Mouse (Mus musculus) hindbrain, embryonic 15.5 days (tissue): ENCODE measurements around the gene Ubap2. TPM values are rescaled to one million over a fixed set of nuclear protein-coding genes. Genes with fewer than 3 reads are reported as not detected.

ENCODE experiments used
- ATAC-seq: fragments of 200-750 bp; cut with Nextera tagmentation; 2 replicates; pipeline ENCODE4 v1.8.0; 2017; ENCODE audit warnings: low read depth, moderate number of reproducible peaks, moderate TSS enrichment; ENCODE audit not compliant: low FRiP score
- H3K27ac ChIP-seq: fragments of 300-500 bp; sonication (generic); replicated peaks from 2 replicates; pipeline ENCODE4 v1.5.1; 2015; ENCODE audit warnings: mild to moderate bottlenecking, inconsistent platforms
- H3K27me3 ChIP-seq: fragments of 300-500 bp; sonication (generic); 2 replicates; pipeline ENCODE4 v1.6.1; 2015; ENCODE audit warnings: control low read depth, inconsistent platforms
- H3K36me3 ChIP-seq: fragments of 300-500 bp; sonication (generic); 2 replicates; pipeline ENCODE4 v1.6.1; 2015; ENCODE audit warnings: control low read depth, inconsistent platforms
- H3K4me1 ChIP-seq: fragments of 300-500 bp; sonication (generic); replicated peaks from 2 replicates; pipeline ENCODE4 v1.6.1; 2015; ENCODE audit warnings: control low read depth, inconsistent platforms
- H3K4me2 ChIP-seq: fragments of 300-500 bp; sonication (generic); 2 replicates; pipeline ENCODE4 v1.6.1; 2015; ENCODE audit warnings: moderate library complexity, mild to moderate bottlenecking, inconsistent platforms
- H3K4me3 ChIP-seq: fragments of 300-500 bp; sonication (generic); 2 replicates; pipeline ENCODE4 v1.5.1; 2015; ENCODE audit warnings: mild to moderate bottlenecking, inconsistent platforms
- H3K9ac ChIP-seq: fragments of 300-500 bp; sonication (generic); 2 replicates; pipeline ENCODE4 v1.6.1; 2015; ENCODE audit warnings: inconsistent platforms
- H3K9me3 ChIP-seq: fragments of 300-500 bp; sonication (generic); 2 replicates; pipeline ENCODE4 v1.6.1; 2016; ENCODE audit warnings: control low read depth, inconsistent platforms
- WGBS: fragments of 180-500 bp; shearing (Covaris S2); methylation state at CpG from one replicate; pipeline ENCODE4 v1.1.7; 2015; 5-methylcytosine and 5-hydroxymethylcytosine counted together
- polyA plus RNA-seq: library from polyadenylated mRNA; unstranded; fragments of >200 nt; fragmentation: Nextera tagmentation; extraction: Ambion mirVana; gene quantifications from 2 replicates; pipeline ENCODE4 v1.2.1, GENCODE M21; 2015

The Ubap2 gene
- polyA plus RNA-seq, 1 experiment from 2014 or later, result 57.5 TPM

GRCm38 (mm10) chr4:41151186-41151585, 123.8 kb downstream of the Ubap2 start:
- ATAC-seq, result no peak
- no peak overlapping the region for H3K27ac ChIP-seq
- no peak overlapping the region for H3K9ac ChIP-seq
- H3K4me2 ChIP-seq, result no peak overlapping the region
- 94% methylated on average over 7 of the region's 7 CpGs for WGBS
- H3K27me3 ChIP-seq, result no peaks in the 10 kb centered on the region
- H3K4me1 ChIP-seq, result peaks cover 8% of the 10 kb centered on the region; the same call in 1 of the 2 replicates
- no peak overlapping the region for H3K4me3 ChIP-seq
- H3K36me3 ChIP-seq, result 0 out of 2 replicates have a peak, but pooled peaks cover 3% of the 10 kb centered on the region
- H3K9me3 ChIP-seq, result no peaks in the 10 kb centered on the region

- H3K9ac ChIP-seq, result no peak overlapping the region
- WGBS, result 90% methylated on average over 3 of the region's 3 CpGs
- no peak for ATAC-seq
These were observed 125.1 kb downstream of the Ubap2 start for GRCm38 (mm10) chr4:41149891-41150290.

More at GRCm38 (mm10) chr4:41149891-41150290, 125.1 kb downstream of the Ubap2 start:
- H3K4me1 ChIP-seq, result peaks cover 8% of the 10 kb centered on the region; the same call in 1 of the 2 replicates
- no peaks in the 10 kb centered on the region for H3K9me3 ChIP-seq
- 0 out of 2 replicates have a peak, but pooled peaks cover 3% of the 10 kb centered on the region for H3K36me3 ChIP-seq
- no peaks in the 10 kb centered on the region for H3K27me3 ChIP-seq
- no peak overlapping the region for H3K27ac ChIP-seq
- no peak overlapping the region for H3K4me3 ChIP-seq
- no peak overlapping the region for H3K4me2 ChIP-seq

Other genes with a start within 250 kb of the Ubap2 start
- gene Aqp7, start 227.0 kb downstream of the Ubap2 start, polyA plus RNA-seq, result not detected in 2 replicates
- gene Aqp3, start 177.0 kb downstream of the Ubap2 start, polyA plus RNA-seq, result 0.30 and 0.46 TPM in 2 replicates
- gene Nol6, start 150.7 kb downstream of the Ubap2 start, polyA plus RNA-seq, result 36.2 and 45.0 TPM in 2 replicates
- gene Ube2r2, start 139.4 kb downstream of the Ubap2 start, polyA plus RNA-seq, result 57.9 and 58.5 TPM in 2 replicates
- 74.5 and 76.6 TPM in 2 replicates for gene Dcaf12, start 39.7 kb upstream of the Ubap2 start, polyA plus RNA-seq
- gene Ubap1, start 73.9 kb upstream of the Ubap2 start, polyA plus RNA-seq, result 63.4 and 69.5 TPM in 2 replicates
- 2.9 and 4.1 TPM in 2 replicates for gene Kif24, start 189.7 kb upstream of the Ubap2 start, polyA plus RNA-seq
- 68.3 and 76.0 TPM in 2 replicates for gene Nudt2, start 190.0 kb upstream of the Ubap2 start, polyA plus RNA-seq
- 11.2 and 14.0 TPM in 2 replicates for gene AI464131, start 227.9 kb upstream of the Ubap2 start, polyA plus RNA-seq
- gene 1110017D15Rik, start 242.2 kb upstream of the Ubap2 start, polyA plus RNA-seq, result 17.0 and 19.3 TPM in 2 replicates